Mouse (Mus musculus): ENCODE results near the gene 1810049J17Rik.

- TF ChIP-seq POLR2A (IDR thresholded peaks at IDR 0.05; ENCODE audit: control insufficient read depth in 1 of 2, insufficient read depth in 1 of 2, low read depth in 1 of 2, low read length in 2 of 2, poor library complexity in 1 of 2): no peak
- TF ChIP-seq USF2 (IDR thresholded peaks at IDR 0.05; ENCODE audit: borderline replicate concordance in 1 of 2, insufficient read depth in 1 of 2, low read depth in 1 of 2, low read length in 2 of 2): no peak
- no peak for TF ChIP-seq CTCF (IDR thresholded peaks at IDR 0.05 in 2 of 3, conservative IDR thresholded peaks at IDR 0.05 in 1 of 3; ENCODE audit: control insufficient read depth in 1 of 3, insufficient read depth in 1 of 3, low read depth in 2 of 3, low read length in 3 of 3, poor library complexity in 1 of 3, severe bottlenecking in 1 of 3)
- no peak for TF ChIP-seq NRF1 (IDR thresholded peaks at IDR 0.05; ENCODE audit: insufficient read depth, low read depth, low read length, poor library complexity, severe bottlenecking)
- TF ChIP-seq EP300 (IDR thresholded peaks at IDR 0.05; ENCODE audit: low read depth in 1 of 2, low read length in 2 of 2): peak in 1 of 2 experiments; percentile 52; a peak in 2 of 4 replicates
- TF ChIP-seq POLR2AphosphoS5 (IDR thresholded peaks at IDR 0.05; ENCODE audit: borderline replicate concordance, low read depth, low read length): no peak
- TF ChIP-seq POLR2AphosphoS2 (IDR thresholded peaks at IDR 0.05; ENCODE audit: low read length): no peak
- TF ChIP-seq TCF12 (IDR thresholded peaks at IDR 0.05; ENCODE audit: low read depth, low read length): peak; percentile 40; the same call in 1 of the 2 replicates
- TF ChIP-seq UBTF (IDR thresholded peaks at IDR 0.05; ENCODE audit: borderline replicate concordance, insufficient read depth, low read depth, low read length): no peak
- peak; percentile 44; the same call in 1 of the 2 replicates for TF ChIP-seq GATA1 (IDR thresholded peaks at IDR 0.05; ENCODE audit: low read depth, low read length)
- TF ChIP-seq MXI1 (IDR thresholded peaks at IDR 0.05; ENCODE audit: low read depth, low read length): no peak
- TF ChIP-seq RAD21 (IDR thresholded peaks at IDR 0.05; ENCODE audit: low read depth, low read length): no peak
- TF ChIP-seq MAX (IDR thresholded peaks at IDR 0.05; ENCODE audit: low read length): no peak
- TF ChIP-seq MYC (IDR thresholded peaks at IDR 0.05; ENCODE audit: low read depth, low read length): peak; percentile 51; the same call in 1 of the 2 replicates
Measured at GRCm38 (mm10) chr15:12308539-12308938, 13.2 kb downstream of the 1810049J17Rik start.

Measured in MEL (cell line).